Mouse (Mus musculus): ENCODE results near the gene Mx1. TPM values are rescaled to one million over a fixed set of nuclear protein-coding genes. Genes with fewer than 3 reads are reported as not detected.

Mx1 gene
- polyA plus RNA-seq, 1 experiment from 2014 or later, result 0.43 TPM

- H3K4me3 ChIP-seq, result no peak overlapping the region
- no peak overlapping the region for H3K4me2 ChIP-seq (replicated peaks)
- no peaks in the 10 kb centered on the region for H3K36me3 ChIP-seq
- H3K9ac ChIP-seq, result no peak overlapping the region
- ATAC-seq (ENCODE audit: insufficient number of reproducible peaks, insufficient read depth, low FRiP score, low TSS enrichment), result no peak
- H3K4me1 ChIP-seq, result no peaks in the 10 kb centered on the region
- no peak overlapping the region for H3K27ac ChIP-seq
- no peaks in the 10 kb centered on the region for H3K9me3 ChIP-seq
- no peaks in the 10 kb centered on the region for H3K27me3 ChIP-seq
- 81% methylated on average over 3 of the region's 3 CpGs for WGBS
Observed at GRCm38 (mm10) chr16:97438191-97438590, 24.5 kb downstream of the Mx1 start.

DNA sequence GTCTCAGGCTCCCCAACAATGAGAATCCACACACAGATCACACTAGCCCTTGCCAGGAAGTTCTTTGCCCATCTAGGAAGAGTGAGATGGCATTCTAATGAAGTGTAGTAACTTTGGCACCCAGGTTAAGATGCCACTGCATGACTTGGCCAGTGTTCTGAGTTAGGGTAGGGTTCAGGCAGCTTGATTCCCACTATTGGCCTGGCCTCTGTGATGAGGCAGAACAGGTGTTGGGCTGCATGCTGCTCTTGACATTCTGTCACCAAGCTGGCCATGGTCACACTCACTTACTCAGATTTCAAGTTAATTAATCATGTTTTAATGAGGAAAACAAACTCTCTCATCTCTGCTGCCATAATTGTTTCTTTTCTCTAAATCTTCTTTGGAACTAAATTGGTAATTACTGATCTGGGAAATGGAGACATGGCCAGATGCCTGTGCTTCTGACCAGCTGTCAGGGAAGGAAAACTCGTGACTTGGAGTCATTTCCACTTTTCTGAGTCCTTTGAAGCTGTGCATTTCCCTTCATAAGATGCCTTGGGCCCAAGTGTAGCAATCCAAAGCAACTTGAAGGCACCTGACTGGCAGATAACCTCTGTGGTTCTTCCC is 25.2 kb downstream of the Mx1 start:
- no peak overlapping the region for H3K4me3 ChIP-seq
- 33% methylated on average over 1 of the region's 1 CpGs for WGBS
- no peak overlapping the region for H3K4me2 ChIP-seq (replicated peaks)
- no peak overlapping the region for H3K9ac ChIP-seq
- H3K27ac ChIP-seq, result no peak overlapping the region
- H3K4me1 ChIP-seq, result no peaks in the 10 kb centered on the region
- H3K36me3 ChIP-seq, result no peaks in the 10 kb centered on the region
- H3K27me3 ChIP-seq, result no peaks in the 10 kb centered on the region
- no peak for ATAC-seq (ENCODE audit: insufficient number of reproducible peaks, insufficient read depth, low FRiP score, low TSS enrichment)
- no peaks in the 10 kb centered on the region for H3K9me3 ChIP-seq

- H3K4me1 ChIP-seq, result no peaks in the 10 kb centered on the region
- H3K4me3 ChIP-seq, result no peak overlapping the region
- no peak for ATAC-seq (ENCODE audit: insufficient number of reproducible peaks, insufficient read depth, low FRiP score, low TSS enrichment)
- 70% methylated on average over 2 of the region's 2 CpGs for WGBS
- H3K9me3 ChIP-seq, result no peaks in the 10 kb centered on the region
- no peak overlapping the region for H3K9ac ChIP-seq
- no peak overlapping the region for H3K4me2 ChIP-seq (replicated peaks)
- H3K36me3 ChIP-seq, result no peaks in the 10 kb centered on the region
- no peak overlapping the region for H3K27ac ChIP-seq
- no peaks in the 10 kb centered on the region for H3K27me3 ChIP-seq
Observed at GRCm38 (mm10) chr16:97434206-97434605, 28.5 kb downstream of the Mx1 start.

GRCm38 (mm10) chr16:97431328-97431727 is 31.4 kb downstream of the Mx1 start:
- H3K27ac ChIP-seq, result no peak overlapping the region
- no peaks in the 10 kb centered on the region for H3K36me3 ChIP-seq
- H3K4me3 ChIP-seq, result no peak overlapping the region
- no peak overlapping the region for H3K4me2 ChIP-seq (replicated peaks)
- no peaks in the 10 kb centered on the region for H3K27me3 ChIP-seq
- 81% methylated on average over 4 of the region's 4 CpGs for WGBS
- no peaks in the 10 kb centered on the region for H3K4me1 ChIP-seq
- no peak for ATAC-seq (ENCODE audit: insufficient number of reproducible peaks, insufficient read depth, low FRiP score, low TSS enrichment)
- H3K9me3 ChIP-seq, result no peaks in the 10 kb centered on the region
- H3K9ac ChIP-seq, result no peak overlapping the region

DNA sequence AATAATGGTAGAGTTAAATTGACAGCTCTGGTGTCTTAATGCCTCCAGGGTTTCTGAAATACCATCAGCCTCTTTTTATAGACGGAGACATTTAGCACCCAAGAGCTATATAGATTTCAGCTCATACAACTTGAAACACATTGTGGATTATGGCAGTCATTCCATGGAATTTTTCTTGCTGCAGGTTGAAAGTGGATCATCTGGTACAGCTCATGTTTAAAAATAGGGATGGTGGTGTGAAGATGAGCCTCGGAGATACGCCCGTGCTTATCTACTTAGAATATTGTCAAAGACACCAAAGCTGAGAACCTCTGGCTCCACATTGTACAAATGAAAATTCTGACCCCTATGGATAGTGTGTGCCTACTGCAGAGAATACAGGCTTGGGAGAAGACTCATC is 32.6 kb downstream of the Mx1 start:
- no peak overlapping the region for H3K4me3 ChIP-seq
- H3K4me2 ChIP-seq (replicated peaks), result no peak overlapping the region
- H3K27ac ChIP-seq, result no peak overlapping the region
- no peak for ATAC-seq (ENCODE audit: insufficient number of reproducible peaks, insufficient read depth, low FRiP score, low TSS enrichment)
- no peaks in the 10 kb centered on the region for H3K36me3 ChIP-seq
- WGBS, result 84% methylated on average over 4 of the region's 4 CpGs
- H3K9me3 ChIP-seq, result no peaks in the 10 kb centered on the region
- H3K4me1 ChIP-seq, result no peaks in the 10 kb centered on the region
- H3K27me3 ChIP-seq, result no peaks in the 10 kb centered on the region
- H3K9ac ChIP-seq, result no peak overlapping the region

GRCm38 (mm10) chr16:97428026-97428425 is 34.7 kb downstream of the Mx1 start:
- 86% methylated on average over 3 of the region's 3 CpGs for WGBS
- Histone ChIP-seq H3K4me1 (no peaks in the 10 kb centered on the region), H3K9me3 (no peaks in the 10 kb centered on the region), H3K27ac (no peak overlapping the region), H3K27me3 (no peaks in the 10 kb centered on the region), H3K9ac (no peak overlapping the region), H3K4me3 (no peak overlapping the region), H3K36me3 (no peaks in the 10 kb centered on the region), H3K4me2 (replicated peaks) (no peak overlapping the region)
- no peak for ATAC-seq (ENCODE audit: insufficient number of reproducible peaks, insufficient read depth, low FRiP score, low TSS enrichment)

GRCm38 (mm10) chr16:97423627-97424026 is 39.1 kb downstream of the Mx1 start:
- H3K4me2 ChIP-seq (replicated peaks), result no peak overlapping the region
- H3K36me3 ChIP-seq, result no peaks in the 10 kb centered on the region
- no peak for ATAC-seq (ENCODE audit: insufficient number of reproducible peaks, insufficient read depth, low FRiP score, low TSS enrichment)
- 84% methylated on average over 1 of the region's 1 CpGs for WGBS
- no peak overlapping the region for H3K9ac ChIP-seq
- no peaks in the 10 kb centered on the region for H3K27me3 ChIP-seq
- no peak overlapping the region for H3K4me3 ChIP-seq
- no peaks in the 10 kb centered on the region for H3K9me3 ChIP-seq
- no peaks in the 10 kb centered on the region for H3K4me1 ChIP-seq
- no peak overlapping the region for H3K27ac ChIP-seq

GRCm38 (mm10) chr16:97421671-97422070 is 41.0 kb downstream of the Mx1 start:
- WGBS, result 79% methylated on average over 6 of the region's 6 CpGs
- H3K9me3 ChIP-seq, result no peaks in the 10 kb centered on the region

GRCm38 (mm10) chr16:97418749-97419453 is 43.8 kb downstream of the Mx1 start:
- Histone ChIP-seq H3K4me2 (replicated peaks) (no peak overlapping the region), H3K27me3 (no peaks in the 10 kb centered on the region), H3K4me1 (no peaks in the 10 kb centered on the region), H3K9ac (no peak overlapping the region), H3K4me3 (no peak overlapping the region), H3K36me3 (no peaks in the 10 kb centered on the region), H3K27ac (no peak overlapping the region), H3K9me3 (no peaks in the 10 kb centered on the region)
- 80% methylated on average over 6 of the region's 6 CpGs for WGBS
- no peak for ATAC-seq (ENCODE audit: insufficient number of reproducible peaks, insufficient read depth, low FRiP score, low TSS enrichment)

More at GRCm38 (mm10) chr16:97421671-97422070, 41.0 kb downstream of the Mx1 start:
- Histone ChIP-seq H3K27me3 (no peaks in the 10 kb centered on the region), H3K27ac (no peak overlapping the region), H3K4me1 (no peaks in the 10 kb centered on the region), H3K4me3 (no peak overlapping the region), H3K9ac (no peak overlapping the region), H3K36me3 (no peaks in the 10 kb centered on the region), H3K4me2 (replicated peaks) (no peak overlapping the region)
- ATAC-seq (ENCODE audit: insufficient number of reproducible peaks, insufficient read depth, low FRiP score, low TSS enrichment), result no peak

GRCm38 (mm10) chr16:97417896-97418542 is 44.7 kb downstream of the Mx1 start:
- Histone ChIP-seq H3K27ac (no peak overlapping the region), H3K36me3 (no peaks in the 10 kb centered on the region), H3K4me3 (no peak overlapping the region), H3K4me1 (no peaks in the 10 kb centered on the region), H3K9me3 (no peaks in the 10 kb centered on the region), H3K9ac (no peak overlapping the region), H3K27me3 (no peaks in the 10 kb centered on the region), H3K4me2 (replicated peaks) (no peak overlapping the region)
- ATAC-seq (ENCODE audit: insufficient number of reproducible peaks, insufficient read depth, low FRiP score, low TSS enrichment), result peak; percentile 52; the same call in 1 of the 2 replicates
- WGBS, result 16% methylated on average over 4 of the region's 4 CpGs

GRCm38 (mm10) chr16:97405476-97406012 is 57.2 kb downstream of the Mx1 start:
- Histone ChIP-seq H3K4me2 (replicated peaks) (no peak overlapping the region), H3K36me3 (no peaks in the 10 kb centered on the region), H3K4me1 (no peaks in the 10 kb centered on the region), H3K27me3 (no peaks in the 10 kb centered on the region), H3K4me3 (no peak overlapping the region), H3K9me3 (no peaks in the 10 kb centered on the region), H3K27ac (no peak overlapping the region), H3K9ac (no peak overlapping the region)
- WGBS, result 82% methylated on average over 5 of the region's 5 CpGs
- no peak for ATAC-seq (ENCODE audit: insufficient number of reproducible peaks, insufficient read depth, low FRiP score, low TSS enrichment)
